Mouse (Mus musculus): Measurements from ENCODE around the gene Cacng8. TPM values are rescaled to one million over a fixed set of nuclear protein-coding genes. Genes with fewer than 3 reads are reported as not detected.

Cacng8 gene
- polyA plus RNA-seq, 1 experiment from 2014 or later, result 12.5 TPM

DNA sequence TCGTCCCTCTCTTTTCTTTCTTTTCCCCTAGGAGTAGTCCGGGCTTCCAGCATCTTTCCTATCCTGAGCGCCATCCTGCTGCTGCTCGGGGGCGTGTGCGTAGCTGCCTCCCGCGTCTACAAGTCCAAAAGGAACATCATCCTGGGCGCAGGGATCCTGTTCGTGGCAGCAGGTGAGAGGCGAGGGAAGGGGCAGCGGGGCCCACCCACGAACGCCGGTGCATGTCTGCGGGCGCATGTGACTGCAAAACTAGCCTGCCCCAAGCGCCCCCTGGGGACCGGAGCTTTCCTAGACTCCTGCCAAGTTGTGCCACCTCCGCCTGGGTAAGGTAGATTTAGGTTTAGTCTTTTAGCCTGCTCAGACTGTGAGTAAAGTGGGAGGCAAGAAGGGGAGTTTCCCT is 21.6 kb downstream of the Cacng8 start:
- peak overlapping the region; percentile 83 for H3K4me2 ChIP-seq (ENCODE audit: low read length)
- no peak overlapping the region for H3K27ac ChIP-seq (replicated peaks; ENCODE audit: low read depth, low read length)
- H3K9me3 ChIP-seq (ENCODE audit: control insufficient read depth, low read length), result no peaks in the 10 kb centered on the region
- peak; percentile 67 for DNase-seq
- peaks cover 44% of the 10 kb centered on the region for H3K27me3 ChIP-seq (ENCODE audit: control insufficient read depth, insufficient read depth, low read length)
- peak overlapping the region; percentile 36 for H3K4me3 ChIP-seq (replicated peaks; ENCODE audit: low read depth, low read length)
- under 1% methylated on average over 20 of the region's 20 CpGs for WGBS
- no peak for ATAC-seq (ENCODE audit: low FRiP score, low TSS enrichment)
- peaks cover 22% of the 10 kb centered on the region for H3K4me1 ChIP-seq (ENCODE audit: control insufficient read depth, insufficient read depth, low read length)
- no peaks in the 10 kb centered on the region for H3K36me3 ChIP-seq (ENCODE audit: control insufficient read depth, insufficient read depth, low read length)
- H3K9ac ChIP-seq (replicated peaks; ENCODE audit: low read length), result peak overlapping the region; percentile 37; the same call in 1 of the 2 replicates

DNA sequence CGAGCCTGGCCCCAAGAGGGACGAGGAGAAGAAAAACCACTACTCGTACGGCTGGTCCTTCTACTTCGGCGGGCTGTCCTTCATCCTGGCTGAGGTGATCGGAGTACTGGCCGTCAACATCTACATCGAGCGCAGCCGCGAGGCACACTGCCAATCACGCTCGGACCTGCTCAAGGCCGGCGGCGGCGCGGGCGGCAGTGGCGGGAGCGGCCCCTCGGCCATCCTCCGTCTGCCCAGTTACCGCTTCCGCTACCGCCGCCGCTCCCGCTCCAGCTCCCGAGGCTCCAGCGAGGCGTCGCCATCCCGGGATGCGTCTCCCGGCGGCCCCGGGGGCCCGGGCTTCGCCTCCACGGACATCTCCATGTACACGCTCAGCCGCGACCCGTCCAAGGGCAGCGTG is 24.4 kb downstream of the Cacng8 start:
- ATAC-seq (ENCODE audit: low FRiP score, low TSS enrichment) (0 out of 2 replicates have a peak, but pooled peaks have one; percentile 2), DNase-seq (peak; percentile 61)
- peaks cover 22% of the 10 kb centered on the region for H3K4me1 ChIP-seq (ENCODE audit: control insufficient read depth, insufficient read depth, low read length)
- peak overlapping the region; percentile 99 for H3K4me2 ChIP-seq (ENCODE audit: low read length)
- H3K4me3 ChIP-seq (replicated peaks; ENCODE audit: low read depth, low read length), result peak overlapping the region; percentile 50
- WGBS, result under 1% methylated on average over 43 of the region's 47 CpGs
- H3K36me3 ChIP-seq (ENCODE audit: control insufficient read depth, insufficient read depth, low read length), result no peaks in the 10 kb centered on the region
- H3K27ac ChIP-seq (replicated peaks; ENCODE audit: low read depth, low read length), result no peak overlapping the region
- H3K9ac ChIP-seq (replicated peaks; ENCODE audit: low read length), result peak overlapping the region; percentile 69
- H3K9me3 ChIP-seq (ENCODE audit: control insufficient read depth, low read length), result no peaks in the 10 kb centered on the region
- H3K27me3 ChIP-seq (ENCODE audit: control insufficient read depth, insufficient read depth, low read length), result peaks cover 52% of the 10 kb centered on the region

DNA sequence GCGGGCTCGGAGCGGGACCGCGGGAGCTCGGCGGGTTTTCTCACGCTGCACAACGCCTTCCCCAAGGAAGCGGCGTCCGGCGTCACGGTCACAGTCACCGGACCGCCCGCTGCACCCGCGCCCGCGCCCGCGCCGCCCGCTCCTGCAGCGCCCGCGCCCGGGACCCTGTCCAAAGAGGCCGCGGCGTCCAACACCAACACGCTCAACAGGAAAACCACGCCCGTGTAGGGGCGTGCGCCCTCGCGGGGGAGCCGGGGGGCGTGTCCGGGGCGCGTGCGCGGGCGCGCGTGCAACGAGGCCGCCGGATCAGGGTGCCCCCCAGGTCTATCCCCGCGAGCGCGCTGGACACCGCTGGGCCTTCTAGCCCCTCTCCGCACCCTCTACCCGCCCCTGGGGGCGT is 24.9 kb downstream of the Cacng8 start:
- Histone ChIP-seq H3K27ac (replicated peaks; ENCODE audit: low read depth, low read length) (no peak overlapping the region), H3K9ac (replicated peaks; ENCODE audit: low read length) (peak overlapping the region; percentile 69), H3K4me3 (replicated peaks; ENCODE audit: low read depth, low read length) (peak overlapping the region; percentile 50), H3K36me3 (ENCODE audit: control insufficient read depth, insufficient read depth, low read length) (no peaks in the 10 kb centered on the region), H3K4me1 (ENCODE audit: control insufficient read depth, insufficient read depth, low read length) (peaks cover 22% of the 10 kb centered on the region), H3K9me3 (ENCODE audit: control insufficient read depth, low read length) (no peaks in the 10 kb centered on the region), H3K27me3 (ENCODE audit: control insufficient read depth, insufficient read depth, low read length) (peaks cover 54% of the 10 kb centered on the region), H3K4me2 (ENCODE audit: low read length) (peak overlapping the region; percentile 99)
- under 1% methylated on average over 56 of the region's 60 CpGs for WGBS
- ATAC-seq (ENCODE audit: low FRiP score, low TSS enrichment) (peak; percentile 21; the same call in 1 of the 2 replicates), DNase-seq (peak; percentile 61)

DNA sequence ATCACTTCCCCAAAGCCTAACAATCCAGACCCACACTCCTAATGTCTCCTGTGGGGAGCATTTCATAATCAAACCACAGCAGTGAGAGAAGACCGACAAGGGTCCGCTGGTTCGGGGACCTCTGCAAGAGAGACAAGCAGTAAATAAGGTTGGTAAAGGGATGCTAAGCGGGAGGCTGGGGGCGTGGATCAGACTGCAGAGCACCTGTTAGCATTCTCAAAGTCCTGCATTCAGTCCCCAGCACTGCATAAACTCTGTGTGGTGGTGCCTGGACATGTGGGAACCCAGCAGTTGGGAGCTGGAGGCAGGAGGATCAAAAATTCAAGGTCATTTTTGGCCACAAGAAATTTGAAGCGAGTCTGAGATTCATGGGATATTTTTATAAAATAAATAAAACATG is 29.5 kb downstream of the Cacng8 start:
- Histone ChIP-seq H3K27me3 (ENCODE audit: control insufficient read depth, insufficient read depth, low read length) (peaks cover 54% of the 10 kb centered on the region), H3K4me2 (ENCODE audit: low read length) (no peak overlapping the region), H3K27ac (replicated peaks; ENCODE audit: low read depth, low read length) (no peak overlapping the region), H3K9ac (replicated peaks; ENCODE audit: low read length) (no peak overlapping the region), H3K4me1 (ENCODE audit: control insufficient read depth, insufficient read depth, low read length) (peaks cover 9% of the 10 kb centered on the region; the same call in 1 of the 2 replicates), H3K36me3 (ENCODE audit: control insufficient read depth, insufficient read depth, low read length) (no peaks in the 10 kb centered on the region), H3K4me3 (replicated peaks; ENCODE audit: low read depth, low read length) (no peak overlapping the region), H3K9me3 (ENCODE audit: control insufficient read depth, low read length) (no peaks in the 10 kb centered on the region)
- ATAC-seq (ENCODE audit: low FRiP score, low TSS enrichment) (no peak), DNase-seq (no peak)
- WGBS, result 33% methylated on average over 6 of the region's 6 CpGs

DNA sequence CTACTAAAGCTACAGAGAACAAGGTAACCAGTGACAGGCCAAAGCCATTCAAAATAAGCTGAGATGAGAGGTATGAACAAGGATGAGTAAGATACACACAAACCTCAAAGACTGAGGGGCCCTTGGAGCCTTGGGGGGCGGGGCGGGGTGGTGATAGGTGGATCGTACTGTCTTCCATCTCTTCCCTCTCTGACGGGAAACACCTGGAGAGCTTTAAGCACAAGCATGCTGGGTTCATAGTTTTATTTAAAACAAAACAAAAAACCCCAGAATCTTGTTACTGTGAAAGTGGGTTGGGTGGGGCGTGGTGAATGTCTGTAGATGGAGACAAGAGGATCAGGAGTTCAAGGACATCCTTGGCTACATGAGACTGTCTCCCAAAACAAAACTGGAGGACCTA is 30.0 kb downstream of the Cacng8 start:
- no peak for ATAC-seq (ENCODE audit: low FRiP score, low TSS enrichment)
- 62% methylated on average over 5 of the region's 5 CpGs for WGBS
- Histone ChIP-seq H3K9me3 (ENCODE audit: control insufficient read depth, low read length) (no peaks in the 10 kb centered on the region), H3K27ac (replicated peaks; ENCODE audit: low read depth, low read length) (no peak overlapping the region), H3K9ac (replicated peaks; ENCODE audit: low read length) (no peak overlapping the region), H3K4me3 (replicated peaks; ENCODE audit: low read depth, low read length) (no peak overlapping the region), H3K4me2 (ENCODE audit: low read length) (no peak overlapping the region), H3K36me3 (ENCODE audit: control insufficient read depth, insufficient read depth, low read length) (no peaks in the 10 kb centered on the region), H3K4me1 (ENCODE audit: control insufficient read depth, insufficient read depth, low read length) (0 out of 2 replicates have a peak, but pooled peaks cover 7% of the 10 kb centered on the region), H3K27me3 (ENCODE audit: control insufficient read depth, insufficient read depth, low read length) (peaks cover 55% of the 10 kb centered on the region)
- no peak for DNase-seq

DNA sequence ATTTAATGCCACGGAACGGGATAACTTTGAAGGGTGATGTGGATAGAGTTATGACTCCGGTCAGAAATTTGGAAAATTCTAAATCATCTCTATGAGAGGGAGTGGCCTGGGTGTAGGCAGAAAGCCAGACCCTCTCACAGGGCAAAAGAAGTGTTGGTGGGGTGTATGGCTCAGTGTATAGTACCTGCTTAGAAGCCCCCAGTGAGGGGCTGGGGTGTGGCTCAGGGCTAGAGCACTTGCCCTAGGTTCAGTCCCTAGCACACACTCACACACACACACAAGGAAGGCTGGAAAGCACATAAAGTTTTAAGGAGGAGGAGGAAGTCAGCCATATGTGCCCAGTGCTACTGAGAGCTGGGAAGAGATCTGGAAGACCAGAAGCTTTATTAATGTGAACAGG is 30.8 kb downstream of the Cacng8 start:
- Histone ChIP-seq H3K4me1 (ENCODE audit: control insufficient read depth, insufficient read depth, low read length) (0 out of 2 replicates have a peak, but pooled peaks cover 7% of the 10 kb centered on the region), H3K9me3 (ENCODE audit: control insufficient read depth, low read length) (no peaks in the 10 kb centered on the region), H3K9ac (replicated peaks; ENCODE audit: low read length) (no peak overlapping the region), H3K27me3 (ENCODE audit: control insufficient read depth, insufficient read depth, low read length) (peaks cover 50% of the 10 kb centered on the region), H3K36me3 (ENCODE audit: control insufficient read depth, insufficient read depth, low read length) (no peaks in the 10 kb centered on the region), H3K4me3 (replicated peaks; ENCODE audit: low read depth, low read length) (no peak overlapping the region), H3K4me2 (ENCODE audit: low read length) (no peak overlapping the region), H3K27ac (replicated peaks; ENCODE audit: low read depth, low read length) (no peak overlapping the region)
- ATAC-seq (ENCODE audit: low FRiP score, low TSS enrichment) (no peak), DNase-seq (no peak)
- 87% methylated on average over 3 of the region's 3 CpGs for WGBS

DNA sequence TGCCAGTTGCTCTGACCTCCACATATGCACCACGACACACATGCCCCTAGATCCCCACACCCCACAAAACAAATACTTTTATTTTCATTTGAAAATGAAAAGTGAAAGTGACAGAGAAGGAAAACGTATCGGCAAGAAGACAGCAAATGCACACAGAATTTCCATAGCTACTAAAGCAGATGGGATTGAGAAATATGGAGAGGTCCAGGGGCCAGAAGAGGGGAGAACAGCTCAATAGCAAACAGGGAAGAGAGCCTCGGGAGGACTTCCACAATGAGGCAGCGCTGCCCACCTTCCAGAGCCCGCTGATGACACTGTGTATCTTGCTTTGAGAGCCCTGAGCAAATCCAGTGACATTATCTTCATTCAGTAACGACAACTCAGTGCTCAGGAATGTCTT is 31.6 kb downstream of the Cacng8 start:
- no peak for ATAC-seq (ENCODE audit: low FRiP score, low TSS enrichment)
- no peak for DNase-seq
- H3K27ac ChIP-seq (replicated peaks; ENCODE audit: low read depth, low read length), result no peak overlapping the region
- 60% methylated on average over 7 of the region's 7 CpGs for WGBS
- H3K9me3 ChIP-seq (ENCODE audit: control insufficient read depth, low read length), result no peaks in the 10 kb centered on the region
- no peak overlapping the region for H3K4me2 ChIP-seq (ENCODE audit: low read length)
- H3K4me3 ChIP-seq (replicated peaks; ENCODE audit: low read depth, low read length), result no peak overlapping the region
- no peaks in the 10 kb centered on the region for H3K36me3 ChIP-seq (ENCODE audit: control insufficient read depth, insufficient read depth, low read length)
- 0 out of 2 replicates have a peak, but pooled peaks cover 7% of the 10 kb centered on the region for H3K4me1 ChIP-seq (ENCODE audit: control insufficient read depth, insufficient read depth, low read length)
- H3K27me3 ChIP-seq (ENCODE audit: control insufficient read depth, insufficient read depth, low read length), result peaks cover 43% of the 10 kb centered on the region
- H3K9ac ChIP-seq (replicated peaks; ENCODE audit: low read length), result no peak overlapping the region

DNA sequence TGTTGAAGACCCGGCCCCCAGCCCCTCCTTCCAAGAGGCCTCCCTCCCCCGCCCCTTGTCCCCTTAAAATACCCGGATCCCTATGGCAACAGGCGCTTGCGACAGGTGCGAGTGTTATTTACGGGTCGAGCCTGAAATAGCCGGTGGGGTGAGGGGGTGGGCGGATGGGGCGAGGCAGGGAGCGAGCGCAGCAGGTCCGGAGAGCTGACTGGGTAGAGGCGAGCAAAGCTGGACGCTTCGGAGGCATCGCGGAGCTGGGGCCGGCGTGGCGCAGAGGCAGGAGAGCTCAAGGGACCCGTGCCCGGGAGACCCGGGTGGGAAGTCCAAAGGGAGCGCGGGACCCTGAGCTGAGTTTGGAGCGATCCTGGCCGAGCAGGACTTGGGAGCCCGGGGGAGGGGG is 32.9 kb downstream of the Cacng8 start:
- Histone ChIP-seq H3K4me1 (ENCODE audit: control insufficient read depth, insufficient read depth, low read length) (0 out of 2 replicates have a peak, but pooled peaks cover 7% of the 10 kb centered on the region), H3K27ac (replicated peaks; ENCODE audit: low read depth, low read length) (no peak overlapping the region), H3K4me3 (replicated peaks; ENCODE audit: low read depth, low read length) (0 out of 2 replicates have a peak overlapping the region, but pooled peaks have one; percentile 12), H3K9ac (replicated peaks; ENCODE audit: low read length) (no peak overlapping the region; the same call in 1 of the 2 replicates), H3K27me3 (ENCODE audit: control insufficient read depth, insufficient read depth, low read length) (peaks cover 37% of the 10 kb centered on the region), H3K4me2 (ENCODE audit: low read length) (peak overlapping the region; percentile 39), H3K36me3 (ENCODE audit: control insufficient read depth, insufficient read depth, low read length) (no peaks in the 10 kb centered on the region), H3K9me3 (ENCODE audit: control insufficient read depth, low read length) (no peaks in the 10 kb centered on the region)
- DNase-seq (no peak), ATAC-seq (ENCODE audit: low FRiP score, low TSS enrichment) (peak; percentile 48)
- under 1% methylated on average over 30 of the region's 30 CpGs for WGBS

DNA sequence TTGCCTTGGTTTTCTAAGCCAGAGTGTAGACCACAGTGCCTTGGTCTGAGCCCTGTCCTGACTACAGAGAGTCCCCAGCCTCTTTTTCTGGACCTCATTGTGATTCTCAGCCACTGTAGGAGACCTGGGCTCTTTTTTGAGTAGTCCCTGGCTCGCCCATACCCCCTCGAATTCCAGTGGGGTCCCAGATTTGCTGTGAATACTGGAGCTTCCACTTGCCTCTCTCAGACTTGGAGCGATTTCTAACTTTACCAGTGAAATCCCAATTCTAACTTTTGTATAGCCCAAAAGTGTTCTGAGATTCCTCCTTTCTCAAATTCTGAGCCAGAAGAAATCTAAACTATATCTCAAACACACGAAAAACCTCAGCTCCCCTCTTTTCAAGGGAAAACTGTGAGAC is 33.4 kb downstream of the Cacng8 start, which contains the start of gene Cacng6:
Gene Cacng6 (plus strand): TSS at position 301 of the 400 bp plus-strand sequence.
- no peaks in the 10 kb centered on the region for H3K9me3 ChIP-seq (ENCODE audit: control insufficient read depth, low read length)
- 37% methylated on average over 4 of the region's 4 CpGs for WGBS
- H3K27me3 ChIP-seq (ENCODE audit: control insufficient read depth, insufficient read depth, low read length), result peaks cover 37% of the 10 kb centered on the region
- H3K36me3 ChIP-seq (ENCODE audit: control insufficient read depth, insufficient read depth, low read length), result no peaks in the 10 kb centered on the region
- 0 out of 2 replicates have a peak within 1 kb of the TSS, but pooled peaks have one; percentile 12 for H3K4me3 ChIP-seq (replicated peaks; ENCODE audit: low read depth, low read length)
- H3K27ac ChIP-seq (replicated peaks; ENCODE audit: low read depth, low read length), result no peak within 1 kb of the TSS
- DNase-seq (no peak), ATAC-seq (ENCODE audit: low FRiP score, low TSS enrichment) (no peak)
- H3K4me1 ChIP-seq (ENCODE audit: control insufficient read depth, insufficient read depth, low read length), result 0 out of 2 replicates have a peak, but pooled peaks cover 7% of the 10 kb centered on the region
- H3K9ac ChIP-seq (replicated peaks; ENCODE audit: low read length), result no peak within 1 kb of the TSS; the same call in 1 of the 2 replicates
- H3K4me2 ChIP-seq (ENCODE audit: low read length), result peak within 1 kb of the TSS; percentile 39
